Mouse (Mus musculus) liver, embryonic 14.5 days (tissue): Measurements from ENCODE around the gene Ubr2. TPM values are rescaled to one million over a fixed set of nuclear protein-coding genes. Genes with fewer than 3 reads are reported as not detected.

Source experiments
- ATAC-seq: fragments of 200-750 bp; cut with Nextera tagmentation; 2 replicates; pipeline ENCODE4 v1.8.0; 2017; ENCODE audit warnings: moderate number of reproducible peaks, mild to moderate bottlenecking, moderate library complexity; ENCODE audit not compliant: insufficient read depth
- DNase-seq, 3 experiments: peaks; one replicate each; pipeline ENCODE4 v3.0.0-alpha.2; 2012 to 2013; ENCODE audit warnings: low read depth in 3 of 3, low spot score in 3 of 3
- H3K27ac ChIP-seq: fragments of 300-500 bp; sonication (generic); 2 replicates; pipeline ENCODE4 v1.5.1; 2014; ENCODE audit warnings: moderate library complexity, mild to moderate bottlenecking, control low read depth, inconsistent platforms
- H3K27me3 ChIP-seq: fragments of 300-500 bp; sonication (generic); 2 replicates; pipeline ENCODE4 v1.6.1; 2014; ENCODE audit warnings: mild to moderate bottlenecking, low read length, moderate library complexity; ENCODE audit not compliant: control insufficient read depth, insufficient read depth
- H3K36me3 ChIP-seq: fragments of 300-500 bp; sonication (generic); replicated peaks from 2 replicates; pipeline ENCODE4 v1.6.1; 2014; ENCODE audit warnings: low read depth; ENCODE audit not compliant: control insufficient read depth, insufficient read depth
- H3K4me1 ChIP-seq, 2 experiments: fragments of 200-500 bp in 1 of 2; fragments of 300-500 bp in 1 of 2; sonication (generic) in 1 of 2; replicated peaks; 2 replicates each; pipeline ENCODE4 v1.6.1; 2012 to 2014; ENCODE audit warnings: antibody characterized with exemption in 1 of 2, inconsistent platforms in 1 of 2, low read length in 1 of 2; ENCODE audit not compliant: control insufficient read depth in 2 of 2, insufficient read depth in 2 of 2
- H3K4me2 ChIP-seq: fragments of 300-500 bp; sonication (generic); 2 replicates; pipeline ENCODE4 v1.6.1; 2014; ENCODE audit warnings: low read depth, mild to moderate bottlenecking, control low read depth, moderate library complexity
- H3K4me3 ChIP-seq, 2 experiments: fragments of 200-500 bp in 1 of 2; fragments of 300-500 bp in 1 of 2; sonication (generic) in 1 of 2; 2 replicates each; pipeline ENCODE4 v1.5.1; 2012 to 2014; ENCODE audit warnings: low read depth in 2 of 2, low read length in 2 of 2, mild to moderate bottlenecking in 2 of 2, control low read depth in 1 of 2, inconsistent platforms in 1 of 2, moderate library complexity in 1 of 2; ENCODE audit not compliant: insufficient read depth in 1 of 2
- H3K9ac ChIP-seq: fragments of 300-500 bp; sonication (generic); replicated peaks from 2 replicates; pipeline ENCODE4 v1.6.1; 2014; ENCODE audit warnings: mild to moderate bottlenecking, control low read depth, moderate library complexity
- H3K9me3 ChIP-seq: fragments of 300-500 bp; sonication (generic); 2 replicates; pipeline ENCODE4 v1.6.1; 2016; ENCODE audit warnings: low read length, mixed read lengths; ENCODE audit not compliant: control insufficient read depth
- CTCF ChIP-seq: IDR thresholded peaks from 2 replicates; pipeline ENCODE4 v1.5.1; 2016; ENCODE audit warnings: antibody characterized with exemption, low read depth, control low read depth
- EP300 ChIP-seq: IDR thresholded peaks from 2 replicates; pipeline ENCODE4 v1.6.1; 2016; ENCODE audit warnings: antibody characterized with exemption, low read depth
- WGBS: fragments of 180-500 bp; shearing (Covaris S2); extraction: QIAGEN DNeasy Blood & Tissue Kit; methylation state at CpG from one replicate; pipeline ENCODE4 v1.1.7; 2014; ENCODE audit not compliant: insufficient replicate concordance; 5-methylcytosine and 5-hydroxymethylcytosine counted together
- polyA plus RNA-seq, 2 experiments: library from polyadenylated mRNA; depleted of rRNA in 1 of 2; stranded (reverse) in 1 of 2; unstranded in 1 of 2; fragments of >200 nt; fragmentation: Nextera tagmentation in 1 of 2; extraction: Ambion mirVana in 1 of 2; gene quantifications; 2 replicates each; pipeline versions ENCODE4 v1.2.1 to v1.2.3; 2012 to 2014

Gene Ubr2
- polyA plus RNA-seq, 2 experiments = 7.3 to 9.7 TPM

- H3K9ac ChIP-seq = peak overlapping the region; percentile 74
- peak overlapping the region; percentile 97 for H3K4me2 ChIP-seq
- peak; percentile 36 for ATAC-seq
- H3K9me3 ChIP-seq = no peaks in the 10 kb centered on the region
- H3K4me1 ChIP-seq = peaks cover 19 to 27% of the 10 kb centered on the region in 2 experiments
- 2% methylated on average over 64 of the region's 64 CpGs for WGBS
- H3K27ac ChIP-seq = peak overlapping the region; percentile 17
- peak overlapping the region; percentile 74 to 81 for H3K4me3 ChIP-seq
- no peak for DNase-seq
- H3K27me3 ChIP-seq = no peaks in the 10 kb centered on the region
- TF ChIP-seq EP300 = no peak
- peak; percentile 34; the same call in 1 of the 2 replicates for TF ChIP-seq CTCF
- H3K36me3 ChIP-seq = no peaks in the 10 kb centered on the region
Observed at GRCm38 (mm10) chr17:46890843-46891594, 119.3 kb downstream of the Ubr2 start.

- H3K4me1 ChIP-seq = peaks cover 26 to 34% of the 10 kb centered on the region in 2 experiments
- under 1% methylated on average over 40 of the region's 40 CpGs for WGBS
Observed at GRCm38 (mm10) chr17:46890116-46890815, 120.1 kb downstream of the Ubr2 start, which contains the start of gene Tbcc. TSS of gene Tbcc (plus strand) at chr17:46890684.

GRCm38 (mm10) chr17:46889450-46890084 is 120.8 kb downstream of the Ubr2 start:
- Histone ChIP-seq H3K9me3 (no peaks in the 10 kb centered on the region), H3K27ac (peak overlapping the region; percentile 48), H3K27me3 (no peaks in the 10 kb centered on the region), H3K4me2 (peak overlapping the region; percentile 94), H3K36me3 (no peaks in the 10 kb centered on the region), H3K9ac (peak overlapping the region; percentile 65), H3K4me1 (peaks cover 28 to 41% of the 10 kb centered on the region in 2 experiments), H3K4me3 (peak overlapping the region; percentile 74 to 79)
- ATAC-seq (peak; percentile 4; the same call in 1 of the 2 replicates), DNase-seq (peak in 1 of 3 experiments; percentile 47)
- WGBS = under 1% methylated on average over 44 of the region's 44 CpGs
- TF ChIP-seq EP300 (no peak), CTCF (no peak)

More at GRCm38 (mm10) chr17:46890116-46890815, 120.1 kb downstream of the Ubr2 start, which contains the start of gene Tbcc:
- Histone ChIP-seq H3K9ac (peak within 1 kb of the TSS; percentile 74), H3K9me3 (no peaks in the 10 kb centered on the region), H3K4me2 (peak within 1 kb of the TSS; percentile 97), H3K4me3 (peak within 1 kb of the TSS; percentile 74 to 81), H3K27ac (peak within 1 kb of the TSS; percentile 48), H3K27me3 (no peaks in the 10 kb centered on the region), H3K36me3 (no peaks in the 10 kb centered on the region)
- ATAC-seq = peak; percentile 88
- no peak for TF ChIP-seq CTCF
- peak; percentile 95 to 97 (median 96) for DNase-seq

GRCm38 (mm10) chr17:46888511-46889212 is 121.7 kb downstream of the Ubr2 start:
- 21% methylated on average over 16 of the region's 16 CpGs for WGBS
- peak; percentile 85 for TF ChIP-seq CTCF
- TF ChIP-seq EP300 = no peak
- Histone ChIP-seq H3K9ac (peak overlapping the region; percentile 65), H3K27ac (peak overlapping the region; percentile 48), H3K9me3 (no peaks in the 10 kb centered on the region), H3K27me3 (no peaks in the 10 kb centered on the region), H3K36me3 (no peaks in the 10 kb centered on the region), H3K4me2 (peak overlapping the region; percentile 94), H3K4me1 (peaks cover 28 to 42% of the 10 kb centered on the region in 2 experiments), H3K4me3 (peak overlapping the region; percentile 74 to 79)
- ATAC-seq = no peak
- DNase-seq = peak in 1 of 3 experiments; percentile 58
